Mouse (Mus musculus) cerebellum, adult 9-10 months (tissue): ENCODE measurements at regions not wholly inside any gene's neighbourhood (a gene's known extent, or its start where the extent isn't known, plus 50 kb on each side); places are given as distances from the start of the nearest gene placed in this dataset.
A peak's percentile ranks its signal among the peaks of the same experiment; 100 is the strongest.

Experiments
- DNase-seq: peaks from one replicate; pipeline ENCODE4 v3.0.0; 2022

DNA sequence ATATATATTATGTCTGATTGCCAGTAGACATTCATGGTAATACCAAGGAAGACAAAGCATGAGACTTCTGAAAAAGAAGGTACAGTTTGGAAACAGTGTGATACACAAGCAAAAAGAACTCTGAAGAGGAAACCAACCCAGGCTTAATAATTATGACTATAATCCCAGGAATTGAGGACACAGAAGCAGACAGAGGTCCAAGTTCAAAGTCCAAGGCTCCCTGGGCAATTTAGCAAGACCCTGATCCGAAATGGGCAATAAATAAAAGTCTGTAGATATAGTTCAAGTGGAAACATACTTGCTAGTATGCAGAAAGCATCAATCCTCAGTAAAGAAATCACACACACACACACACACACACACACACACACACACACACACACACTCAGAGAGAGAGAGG lies 2618.7 kb upstream of the Gm7489 start:
- DNase-seq: no peak

DNA sequence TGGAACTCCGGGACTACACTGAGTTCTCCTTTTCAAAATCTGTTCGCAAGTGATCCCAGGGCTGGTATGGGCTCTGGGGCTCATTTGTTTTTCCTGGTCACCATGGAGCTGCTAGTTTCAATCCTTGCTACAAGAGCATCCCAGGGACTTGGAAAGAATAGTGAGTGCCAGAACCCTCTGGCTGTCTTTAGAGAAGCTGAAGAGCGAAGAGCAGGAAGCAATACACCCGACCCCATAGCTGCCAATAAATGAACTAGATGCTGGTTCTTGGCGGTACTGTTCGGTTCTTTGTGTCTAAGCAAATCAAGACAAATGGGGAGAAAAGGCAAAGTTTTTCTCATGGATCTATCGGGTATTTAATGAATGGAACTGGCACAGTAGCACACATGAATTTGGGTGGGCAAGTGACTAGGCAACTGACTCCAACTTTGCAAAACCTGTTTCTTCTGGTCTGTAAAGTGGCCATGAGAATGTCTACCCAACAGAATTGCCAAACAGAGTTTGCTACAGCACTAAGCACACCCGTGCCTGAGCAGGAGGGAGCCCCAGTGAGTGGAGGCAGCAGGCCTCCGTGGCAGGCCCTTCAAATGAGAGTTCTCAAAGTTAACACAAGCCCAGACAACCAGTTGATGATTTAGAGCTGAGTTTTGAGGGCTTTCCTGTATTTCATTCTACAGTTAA lies 2612.9 kb upstream of the Gm7489 start:
- DNase-seq: peak; percentile 1

DNA sequence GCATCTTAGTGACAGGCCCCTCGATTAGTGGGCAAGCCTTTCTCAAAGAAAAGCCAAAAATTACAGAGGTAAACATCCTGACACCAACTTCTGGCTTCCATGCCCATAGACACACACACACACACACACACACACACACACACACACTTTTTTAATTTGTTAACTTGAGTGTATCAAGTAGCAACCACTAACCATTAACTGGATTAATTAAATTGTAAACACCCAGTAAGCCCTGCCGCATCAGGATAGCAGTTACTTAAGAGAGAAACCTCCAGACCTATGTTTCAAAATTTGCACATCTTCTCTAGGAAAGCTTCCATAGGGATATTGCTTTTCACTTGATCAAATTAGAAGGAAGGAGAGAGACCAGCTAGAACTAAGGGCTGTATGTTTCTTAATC lies 2599.4 kb upstream of the Gm7489 start:
- DNase-seq: no peak

DNA sequence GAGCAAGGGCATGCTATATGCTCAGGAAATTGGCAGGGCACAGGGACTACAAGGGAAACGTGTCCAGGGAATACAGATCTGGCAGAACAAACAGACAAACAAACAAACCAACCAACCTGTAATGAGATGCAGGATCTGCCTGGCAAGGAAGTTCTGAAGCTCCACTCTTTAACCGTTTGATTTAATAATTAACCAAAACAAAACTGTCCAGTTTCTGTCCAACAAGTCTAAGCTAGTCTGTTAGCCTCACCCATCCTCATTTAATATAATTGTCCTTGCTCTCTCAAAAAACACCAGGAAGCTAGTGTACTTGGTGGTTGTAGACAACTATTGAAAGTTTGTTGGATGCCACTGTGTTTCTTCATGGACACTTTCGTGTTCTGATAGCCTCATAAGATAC lies 2598.4 kb upstream of the Gm7489 start:
- DNase-seq: no peak

DNA sequence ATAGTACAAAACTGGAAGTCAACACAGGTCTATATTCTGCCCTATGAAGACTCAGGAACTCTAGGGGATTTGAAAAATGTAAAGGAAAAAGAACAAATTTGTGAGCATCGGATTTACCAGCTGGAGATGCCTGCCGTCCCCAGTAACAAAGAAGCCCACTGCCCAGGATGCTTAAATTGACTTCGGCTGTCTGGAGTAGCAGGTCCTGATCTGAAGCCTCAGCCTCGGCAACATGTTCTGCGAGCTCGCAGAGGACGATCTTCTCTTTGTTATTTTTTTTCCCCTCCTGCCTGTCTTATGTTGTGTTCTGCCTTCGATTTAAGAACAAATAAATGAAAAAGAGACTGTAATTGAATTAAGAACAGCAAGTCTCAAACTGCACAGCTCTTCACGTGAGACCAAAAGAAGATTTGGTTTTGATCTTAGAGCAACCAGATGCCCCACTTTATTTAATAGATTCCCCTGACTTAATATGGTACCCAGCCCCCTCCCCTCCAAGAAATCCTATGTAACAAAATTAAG lies 2595.7 kb upstream of the Gm7489 start:
- DNase-seq: no peak

DNA sequence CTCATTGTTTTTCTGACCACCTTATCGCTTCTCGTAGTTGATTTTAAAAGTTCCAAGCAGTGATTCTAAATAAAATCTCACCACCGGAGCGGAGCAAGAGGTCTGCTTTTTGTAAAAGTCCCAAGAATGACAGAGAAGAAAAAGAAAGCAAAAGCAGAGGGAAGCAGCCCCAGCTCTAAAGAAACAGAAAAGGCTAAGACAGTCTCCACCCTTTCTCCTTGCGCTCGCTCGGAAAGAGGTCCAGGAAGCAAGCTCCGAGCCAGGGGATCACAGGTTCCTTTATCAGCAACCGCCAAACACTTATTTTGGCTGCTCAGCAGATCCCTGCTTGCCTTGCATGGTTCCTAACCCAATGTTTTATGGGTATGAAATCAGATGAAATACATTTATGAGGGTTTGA lies 2594.8 kb upstream of the Gm7489 start:
- no peak for DNase-seq

DNA sequence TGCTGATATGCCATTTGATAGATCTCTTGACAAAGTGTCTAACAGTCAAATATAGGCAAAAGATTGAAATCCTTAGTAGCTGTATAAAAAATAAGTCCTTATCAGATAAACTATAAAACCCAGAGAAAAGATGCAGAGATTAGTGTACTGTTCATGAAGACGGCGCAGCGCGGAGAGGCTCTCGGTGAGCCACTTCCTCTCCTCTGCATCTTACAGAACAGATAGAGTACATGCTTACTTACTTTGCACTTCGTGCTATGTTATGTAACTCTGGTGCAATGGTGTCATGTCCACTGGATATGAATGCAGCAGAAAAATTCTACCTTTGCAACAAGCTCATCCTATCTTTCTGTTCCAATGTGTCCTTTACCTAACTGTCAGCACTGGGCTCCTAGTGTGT lies 2593.5 kb upstream of the Gm7489 start:
- DNase-seq: no peak

- DNase-seq: no peak
Measured at GRCm38 (mm10) chr15:51296841-51297240, 2587.9 kb upstream of the Gm7489 start.

GRCm38 (mm10) chr15:51318072-51318471 lies 2566.6 kb upstream of the Gm7489 start:
- DNase-seq: no peak

- no peak for DNase-seq
Measured at GRCm38 (mm10) chr15:51318760-51319159, 2565.9 kb upstream of the Gm7489 start.

DNA sequence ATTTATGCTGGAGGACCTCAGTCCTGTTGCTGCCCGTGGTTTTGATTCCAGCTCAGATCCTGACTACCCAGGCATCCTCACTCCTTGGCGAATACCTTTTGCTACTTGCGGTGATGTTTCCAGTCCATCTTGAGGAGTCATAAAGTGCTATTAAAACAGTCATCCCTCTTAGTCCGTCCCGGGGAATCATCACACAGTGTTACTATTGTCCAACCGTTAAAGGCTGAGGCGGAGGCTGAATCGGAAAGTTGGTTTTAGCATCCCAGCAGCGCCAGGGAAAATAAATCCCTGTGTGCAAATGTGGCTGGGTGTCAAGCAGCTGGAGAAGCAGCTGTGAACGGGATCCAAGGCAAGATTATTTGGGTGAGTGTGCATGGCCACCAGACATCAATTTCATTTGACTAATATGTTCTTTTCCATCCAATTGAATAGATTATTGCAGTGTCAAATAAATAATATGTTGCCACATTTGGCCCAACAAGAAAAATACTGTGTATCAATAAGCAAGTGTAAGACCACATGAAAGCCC lies 2564.3 kb upstream of the Gm7489 start:
- no peak for DNase-seq

GRCm38 (mm10) chr15:51323284-51323683 lies 2561.4 kb upstream of the Gm7489 start:
- DNase-seq: no peak

DNA sequence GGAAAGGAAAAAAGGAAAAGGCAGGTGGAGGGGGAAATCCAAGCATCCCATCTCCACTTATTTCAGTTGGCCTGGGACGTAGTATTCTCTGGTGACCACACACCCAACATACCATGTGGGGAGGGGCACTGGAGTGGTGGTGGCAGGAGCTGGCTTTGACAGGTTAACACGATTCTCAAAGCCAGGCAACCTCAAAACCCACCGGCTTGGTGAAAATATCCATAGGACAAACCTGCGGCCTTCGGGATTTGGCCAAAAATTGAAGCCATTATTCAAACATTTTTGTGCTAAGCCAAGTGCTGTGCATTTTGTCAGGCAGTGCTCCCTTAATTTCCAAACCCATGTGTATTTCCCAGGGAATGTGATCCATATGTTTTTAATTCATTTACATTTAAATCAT lies 2560.5 kb upstream of the Gm7489 start:
- no peak for DNase-seq

GRCm38 (mm10) chr15:51327702-51328101 lies 2557.0 kb upstream of the Gm7489 start:
- no peak for DNase-seq

- DNase-seq: no peak
Measured at GRCm38 (mm10) chr15:51336441-51336840, 2548.3 kb upstream of the Gm7489 start.

- DNase-seq: no peak
Measured at GRCm38 (mm10) chr15:51346301-51346700, 2538.4 kb upstream of the Gm7489 start.

DNA sequence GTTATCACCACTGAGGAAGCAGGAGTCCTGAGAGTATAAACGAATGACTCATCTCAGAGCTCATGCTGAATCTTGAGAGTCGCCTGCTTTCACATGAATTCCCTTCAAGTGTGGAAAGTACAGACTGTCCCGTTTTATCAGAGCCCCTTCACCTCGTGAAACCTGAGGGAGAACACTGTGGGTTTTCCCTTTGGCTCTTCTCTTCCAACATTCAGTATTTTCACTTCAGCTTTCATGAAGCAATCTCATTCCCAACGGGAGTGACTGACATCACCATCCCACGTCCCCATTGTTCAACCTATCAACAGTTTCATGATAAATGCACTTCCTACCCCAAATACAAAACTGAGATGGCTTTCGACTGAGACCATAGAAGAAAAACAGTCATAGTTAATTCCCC lies 2521.3 kb upstream of the Gm7489 start:
- DNase-seq: no peak

GRCm38 (mm10) chr15:51371162-51371561 lies 2513.5 kb upstream of the Gm7489 start:
- no peak for DNase-seq

GRCm38 (mm10) chr15:51390383-51390782 lies 2494.3 kb upstream of the Gm7489 start:
- DNase-seq: no peak

DNA sequence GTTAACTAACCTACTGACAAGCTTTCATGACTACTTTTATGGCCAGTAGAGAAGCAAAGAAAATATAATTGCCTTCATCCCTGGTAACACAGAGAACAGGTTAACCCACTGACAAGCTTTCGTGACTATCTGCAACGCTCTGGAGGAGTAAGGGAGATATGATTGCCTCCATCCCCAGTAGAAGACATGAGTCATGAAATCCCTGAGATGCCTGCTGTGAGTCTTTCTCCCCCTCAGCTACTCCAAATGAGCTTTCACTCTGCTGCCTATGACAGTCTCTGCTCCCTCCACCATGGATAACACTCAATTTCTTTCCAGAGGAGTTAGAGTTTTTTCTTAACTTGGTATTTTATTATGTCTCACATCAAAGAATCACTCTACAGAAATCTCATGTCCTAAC lies 2493.4 kb upstream of the Gm7489 start:
- DNase-seq: no peak

- DNase-seq: no peak
Measured at GRCm38 (mm10) chr15:51392449-51393405, 2492.0 kb upstream of the Gm7489 start.

GRCm38 (mm10) chr15:51395961-51396360 lies 2488.7 kb upstream of the Gm7489 start:
- no peak for DNase-seq

DNA sequence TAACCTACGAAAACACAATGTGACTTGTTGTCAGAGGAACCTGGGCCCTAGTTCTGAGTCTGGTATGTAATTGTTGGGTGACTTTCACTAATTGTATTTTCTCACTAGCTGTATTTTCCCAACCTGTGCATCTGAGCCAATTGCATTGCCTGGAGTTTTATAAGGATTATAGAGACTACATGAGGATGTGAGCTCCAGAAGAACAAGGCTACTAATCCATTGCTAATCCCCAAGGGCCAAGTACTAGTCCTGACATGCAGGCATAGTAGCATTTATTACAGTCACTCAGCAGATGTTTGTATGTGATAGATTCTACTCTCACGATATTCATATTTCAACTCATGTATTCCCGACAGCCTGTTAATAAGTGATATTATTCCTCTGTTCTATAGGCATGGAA lies 2481.1 kb upstream of the Gm7489 start:
- DNase-seq: no peak

DNA sequence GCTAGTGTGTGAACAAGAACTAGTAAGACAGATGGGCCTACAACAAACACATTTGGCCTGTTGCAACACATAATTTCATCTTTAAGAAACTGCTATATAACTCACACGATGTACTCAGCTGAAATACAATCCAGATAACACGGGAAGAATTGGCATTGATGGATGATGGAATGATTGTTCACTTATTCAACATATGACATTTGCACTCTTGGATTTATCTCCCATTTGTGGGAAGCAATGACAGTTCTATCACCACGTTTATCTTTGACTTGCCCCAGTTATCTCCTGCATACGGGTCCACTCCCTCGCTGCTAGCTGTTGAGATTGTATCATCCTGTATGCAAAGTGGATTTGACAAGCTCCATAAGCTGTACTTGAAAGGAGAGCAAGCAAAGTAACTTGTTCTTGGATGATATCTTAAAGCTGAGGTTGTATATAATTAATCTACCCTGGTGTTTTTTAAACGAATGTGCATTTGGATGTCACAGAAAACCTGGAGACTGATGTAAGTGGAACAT lies 2474.9 kb upstream of the Gm7489 start:
- DNase-seq: no peak
